Mouse (Mus musculus) G1E (cell line): ENCODE data around the gene Anxa4. TPM values are rescaled to one million over a fixed set of nuclear protein-coding genes. Genes with fewer than 3 reads are reported as not detected.

Experiments used
- ATAC-seq: 2 replicates; pipeline ENCODE4 v1.8.0; 2016; ENCODE audit warnings: mild to moderate bottlenecking; ENCODE audit not compliant: insufficient number of reproducible peaks, poor library complexity, low FRiP score, severe bottlenecking; ENCODE audit errors: extremely low read depth
- DNase-seq: peaks from one replicate; pipeline ENCODE4 v3.0.0; 2012; ENCODE audit warnings: low spot score
- H3K27me3 ChIP-seq: 2 replicates; pipeline ENCODE4 v1.6.1; 2012; ENCODE audit warnings: mild to moderate bottlenecking, low read length, inconsistent platforms; ENCODE audit not compliant: insufficient read depth
- H3K36me3 ChIP-seq: replicated peaks from 2 replicates; pipeline ENCODE3; 2012; ENCODE audit warnings: mild to moderate bottlenecking, inconsistent platforms
- H3K4me1 ChIP-seq: 2 replicates; pipeline ENCODE4 v1.6.1; 2012; ENCODE audit warnings: low read depth, low read length, inconsistent platforms, mixed read lengths; ENCODE audit not compliant: insufficient read depth
- H3K4me3 ChIP-seq: 2 replicates; pipeline ENCODE4 v1.5.1; 2012; ENCODE audit warnings: low read depth, mild to moderate bottlenecking, inconsistent platforms, low read length, moderate library complexity, mixed read lengths
- H3K9me3 ChIP-seq: replicated peaks from 2 replicates; pipeline ENCODE4 v1.6.1; 2012; ENCODE audit warnings: inconsistent platforms
- CTCF ChIP-seq: IDR thresholded peaks from 2 replicates; pipeline ENCODE4 v1.5.1; 2012; ENCODE audit warnings: low read depth, low read length, inconsistent platforms, mixed read lengths
- GATA1 ChIP-seq: IDR thresholded peaks from 2 replicates; pipeline ENCODE4 v1.6.1; 2012; ENCODE audit warnings: borderline replicate concordance, low read length, inconsistent platforms, mixed read lengths
- GATA2 ChIP-seq: IDR thresholded peaks from 2 replicates; pipeline ENCODE4 v1.6.1; 2012; ENCODE audit warnings: low read depth, low read length, inconsistent platforms, borderline replicate concordance
- POLR2AphosphoS5 ChIP-seq: IDR thresholded peaks from 2 replicates; pipeline ENCODE4 v1.6.1; 2012; ENCODE audit warnings: low read depth, low read length, inconsistent platforms; ENCODE audit not compliant: insufficient replicate concordance
- TAL1 ChIP-seq: conservative IDR thresholded peaks from 2 replicates; pipeline ENCODE4 v1.6.1; 2012; ENCODE audit warnings: low read depth, low read length, inconsistent platforms, mixed read lengths
- polyA plus RNA-seq: library from polyadenylated mRNA; stranded (reverse); fragments of >175 nt; gene quantifications from 2 replicates; pipeline ENCODE4 v1.2.3, GENCODE M21; 2012
- total RNA-seq, 2 experiments: library from RNA; stranded (forward) in 1 of 2; stranded (reverse) in 1 of 2; fragments of 200-1000 nt in 1 of 2; fragments of >200 nt in 1 of 2; fragmentation: Nextera tagmentation in 1 of 2; gene quantifications; 2 replicates each; pipeline ENCODE4 v1.2.3; 2014 to 2017

Gene Anxa4
- total and polyA plus RNA-seq, 3 experiments, result 1.0 to 15.6 (median 3.5) TPM

- Histone ChIP-seq H3K4me1 (peaks cover 16% of the 10 kb centered on the region), H3K36me3 (no peaks in the 10 kb centered on the region), H3K9me3 (no peaks in the 10 kb centered on the region), H3K4me3 (no peak overlapping the region), H3K27me3 (peaks cover 36% of the 10 kb centered on the region)
- TF ChIP-seq CTCF, result peak; percentile 89
- TF ChIP-seq POLR2AphosphoS5, result no peak
- DNase-seq (peak; percentile 20), ATAC-seq (no peak)
Measured at GRCm38 (mm10) chr6:86820690-86821089, 27.3 kb upstream of the Anxa4 start.

GRCm38 (mm10) chr6:86819926-86820325, 26.5 kb upstream of the Anxa4 start:
- H3K4me3 ChIP-seq, result no peak overlapping the region
- no peaks in the 10 kb centered on the region for H3K9me3 ChIP-seq
- H3K27me3 ChIP-seq, result peaks cover 34% of the 10 kb centered on the region
- TF ChIP-seq CTCF, result no peak
- TF ChIP-seq GATA1, result no peak
- TF ChIP-seq TAL1, result no peak
- no peak for TF ChIP-seq POLR2AphosphoS5
- TF ChIP-seq GATA2, result no peak
- peaks cover 16% of the 10 kb centered on the region for H3K4me1 ChIP-seq
- no peak for DNase-seq
- no peak for ATAC-seq
- no peaks in the 10 kb centered on the region for H3K36me3 ChIP-seq

- Histone ChIP-seq H3K36me3 (no peaks in the 10 kb centered on the region), H3K9me3 (no peaks in the 10 kb centered on the region), H3K4me1 (peaks cover 16% of the 10 kb centered on the region), H3K27me3 (peaks cover 26% of the 10 kb centered on the region), H3K4me3 (no peak overlapping the region)
- DNase-seq (no peak), ATAC-seq (no peak)
- TF ChIP-seq GATA1 (no peak), POLR2AphosphoS5 (no peak), TAL1 (no peak), GATA2 (no peak)
Measured at GRCm38 (mm10) chr6:86818914-86819313, 25.5 kb upstream of the Anxa4 start.

GRCm38 (mm10) chr6:86816586-86816985, 23.2 kb upstream of the Anxa4 start:
- peaks cover 2% of the 10 kb centered on the region; the same call in 1 of the 2 replicates for H3K4me1 ChIP-seq
- H3K36me3 ChIP-seq, result no peaks in the 10 kb centered on the region
- ATAC-seq (no peak), DNase-seq (no peak)
- no peaks in the 10 kb centered on the region for H3K9me3 ChIP-seq
- no peak overlapping the region for H3K4me3 ChIP-seq
- 0 out of 2 replicates have a peak, but pooled peaks have one; percentile 48 for TF ChIP-seq CTCF
- TF ChIP-seq TAL1, result no peak
- TF ChIP-seq GATA1, result no peak
- no peak for TF ChIP-seq GATA2
- TF ChIP-seq POLR2AphosphoS5, result no peak
- H3K27me3 ChIP-seq, result peaks cover 16% of the 10 kb centered on the region

- no peak overlapping the region for H3K4me3 ChIP-seq
- TF ChIP-seq CTCF, result no peak
- H3K4me1 ChIP-seq, result peaks cover 2% of the 10 kb centered on the region; the same call in 1 of the 2 replicates
Measured at GRCm38 (mm10) chr6:86815436-86815835, 22.1 kb upstream of the Anxa4 start.

GRCm38 (mm10) chr6:86814926-86815325, 21.5 kb upstream of the Anxa4 start:
- TF ChIP-seq POLR2AphosphoS5 (no peak), TAL1 (no peak), GATA1 (no peak), CTCF (no peak)
- peaks cover 2% of the 10 kb centered on the region; the same call in 1 of the 2 replicates for H3K4me1 ChIP-seq
- no peak overlapping the region for H3K4me3 ChIP-seq
- peaks cover 21% of the 10 kb centered on the region for H3K27me3 ChIP-seq
- ATAC-seq, result no peak
- H3K9me3 ChIP-seq, result no peaks in the 10 kb centered on the region
- H3K36me3 ChIP-seq, result no peaks in the 10 kb centered on the region
- DNase-seq, result no peak

More at GRCm38 (mm10) chr6:86815436-86815835, 22.1 kb upstream of the Anxa4 start:
- ATAC-seq, result no peak
- H3K9me3 ChIP-seq, result no peaks in the 10 kb centered on the region
- no peaks in the 10 kb centered on the region for H3K36me3 ChIP-seq
- no peak for DNase-seq
- peaks cover 20% of the 10 kb centered on the region for H3K27me3 ChIP-seq

GRCm38 (mm10) chr6:86813341-86813740, 20.0 kb upstream of the Anxa4 start:
- no peak for DNase-seq
- no peak for ATAC-seq
- TF ChIP-seq POLR2AphosphoS5, result no peak
- Histone ChIP-seq H3K9me3 (no peaks in the 10 kb centered on the region), H3K36me3 (no peaks in the 10 kb centered on the region), H3K27me3 (peaks cover 18% of the 10 kb centered on the region), H3K4me1 (peaks cover 2% of the 10 kb centered on the region; the same call in 1 of the 2 replicates), H3K4me3 (no peak overlapping the region)
